Mouse (Mus musculus) heart, postnatal 0 days (tissue): Measurements from ENCODE around the gene 4931408C20Rik. TPM values are rescaled to one million over a fixed set of nuclear protein-coding genes. Genes with fewer than 3 reads are reported as not detected.

ENCODE experiments used
- ATAC-seq: fragments of 200-750 bp; cut with Nextera tagmentation; 2 replicates; pipeline ENCODE4 v1.8.0; 2017; ENCODE audit warnings: low read depth, moderate number of reproducible peaks, moderate library complexity; ENCODE audit not compliant: insufficient read depth
- DNase-seq: peaks from one replicate; pipeline ENCODE4 v3.0.0-alpha.2; 2016; ENCODE audit warnings: low spot score
- H3K27ac ChIP-seq: fragments of 300-500 bp; sonication (generic); 2 replicates; pipeline ENCODE4 v1.5.1; 2014; ENCODE audit warnings: low read depth, mild to moderate bottlenecking
- H3K27me3 ChIP-seq: fragments of 300-500 bp; sonication (generic); 2 replicates; pipeline ENCODE4 v1.6.1; 2014; ENCODE audit warnings: low read length, mixed read lengths; ENCODE audit not compliant: control insufficient read depth, insufficient read depth
- H3K36me3 ChIP-seq: fragments of 300-500 bp; sonication (generic); replicated peaks from 2 replicates; pipeline ENCODE4 v1.6.1; 2014; ENCODE audit warnings: low read length, mixed read lengths; ENCODE audit not compliant: control insufficient read depth, insufficient read depth
- H3K4me1 ChIP-seq: fragments of 300-500 bp; sonication (generic); 2 replicates; pipeline ENCODE4 v1.6.1; 2014; ENCODE audit warnings: antibody characterized with exemption; ENCODE audit not compliant: control insufficient read depth, insufficient read depth
- H3K4me2 ChIP-seq: fragments of 300-500 bp; sonication (generic); 2 replicates; pipeline ENCODE4 v1.6.1; 2014; ENCODE audit warnings: low read depth, mild to moderate bottlenecking, low read length, moderate library complexity
- H3K4me3 ChIP-seq: fragments of 300-500 bp; sonication (generic); 2 replicates; pipeline ENCODE4 v1.5.1; 2014; ENCODE audit warnings: low read depth, low read length
- H3K9ac ChIP-seq: fragments of 300-500 bp; sonication (generic); replicated peaks from 2 replicates; pipeline ENCODE4 v1.6.1; 2014; ENCODE audit warnings: low read depth, low read length, mixed read lengths
- H3K9me3 ChIP-seq: fragments of 300-500 bp; sonication (generic); replicated peaks from 2 replicates; pipeline ENCODE4 v1.6.1; 2016; ENCODE audit warnings: low read length; ENCODE audit not compliant: control insufficient read depth
- CTCF ChIP-seq: IDR thresholded peaks from 2 replicates; pipeline ENCODE4 v1.5.1; 2016; ENCODE audit warnings: antibody characterized with exemption, control low read depth, low read depth
- EP300 ChIP-seq: IDR thresholded peaks from 2 replicates; pipeline ENCODE4 v1.6.1; 2016; ENCODE audit warnings: antibody characterized with exemption, low read depth
- WGBS: fragments of 180-500 bp; shearing (Covaris S2); extraction: QIAGEN DNeasy Blood & Tissue Kit; methylation state at CpG from one replicate; pipeline ENCODE4 v1.1.7; 2014; 5-methylcytosine and 5-hydroxymethylcytosine counted together
- polyA plus RNA-seq: library from polyadenylated mRNA; unstranded; fragments of >200 nt; fragmentation: Nextera tagmentation; extraction: Ambion mirVana; gene quantifications from 2 replicates; pipeline ENCODE4 v1.2.1, GENCODE M21; 2015
- total RNA-seq: library from RNA; depleted of rRNA; stranded (reverse); fragments of >200 nt; gene quantifications from 2 replicates; pipeline ENCODE4 v1.2.3, GENCODE M21; 2014; ENCODE audit warnings: low replicate concordance

4931408C20Rik gene
- total and polyA plus RNA-seq, 2 experiments from 2014 or later, result not detected

DNA sequence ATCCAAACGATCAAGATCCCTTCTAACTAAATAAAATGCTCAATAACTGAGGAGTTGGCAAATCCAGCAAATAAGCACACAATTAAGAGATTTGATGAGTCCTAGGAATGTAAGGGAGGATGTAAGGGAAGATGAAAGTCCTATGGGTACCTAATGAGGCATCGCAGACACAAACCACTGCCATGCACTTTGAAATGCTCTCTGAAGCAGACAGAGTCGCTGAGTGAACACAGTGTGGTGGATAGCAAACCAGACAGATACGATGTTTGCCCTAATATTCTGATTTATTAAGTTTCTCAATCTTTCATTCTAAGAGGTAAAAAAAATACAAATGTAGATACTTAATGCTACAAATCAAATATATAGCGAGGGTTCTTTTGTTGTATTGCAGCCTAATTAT is 51.2 kb downstream of the 4931408C20Rik start:
- Histone ChIP-seq H3K4me3 (no peak overlapping the region), H3K27me3 (no peaks in the 10 kb centered on the region), H3K27ac (no peak overlapping the region), H3K9ac (no peak overlapping the region), H3K9me3 (no peaks in the 10 kb centered on the region; the same call in 1 of the 2 replicates), H3K4me1 (no peaks in the 10 kb centered on the region), H3K36me3 (no peaks in the 10 kb centered on the region), H3K4me2 (no peak overlapping the region)
- WGBS, result 71% methylated on average over 5 of the region's 5 CpGs
- TF ChIP-seq CTCF, result no peak
- no peak for TF ChIP-seq EP300
- ATAC-seq, result no peak
- DNase-seq, result no peak
